Mouse (Mus musculus) CH12.LX (cell line): Measurements from ENCODE around the gene Mdm1.
"Not testable (repeated sequence)": the region's sequence is repeated elsewhere in the genome, so short reads cannot be mapped to it uniquely, and the experiment has no call there.

ENCODE experiments used
- CTCF ChIP-seq, 2 experiments: IDR thresholded peaks in 1 of 2; conservative IDR thresholded peaks in 1 of 2; 2 replicates each; pipeline ENCODE4 v1.5.1; 2011 to 2012; ENCODE audit warnings: low read depth in 2 of 2, low read length in 2 of 2, improper control_type of control experiment in 1 of 2, inconsistent platforms in 1 of 2, mild to moderate bottlenecking in 1 of 2, moderate library complexity in 1 of 2
- E2F4 ChIP-seq: IDR thresholded peaks from 2 replicates; pipeline ENCODE4 v1.6.1; 2011; ENCODE audit warnings: low read depth, low read length, improper control_type of control experiment; ENCODE audit not compliant: insufficient replicate concordance
- ELF1 ChIP-seq: IDR thresholded peaks from 2 replicates; pipeline ENCODE4 v1.6.1; 2014; ENCODE audit warnings: low read depth, mild to moderate bottlenecking, inconsistent platforms, low read length, improper control_type of control experiment
- EP300 ChIP-seq: IDR thresholded peaks from 2 replicates; pipeline ENCODE4 v1.6.1; 2011; ENCODE audit warnings: low read length, improper control_type of control experiment
- GABPA ChIP-seq: IDR thresholded peaks from 2 replicates; pipeline ENCODE4 v1.6.1; 2012; ENCODE audit warnings: low read depth, low read length, improper control_type of control experiment, inconsistent platforms; ENCODE audit not compliant: insufficient replicate concordance
- JUND ChIP-seq: conservative IDR thresholded peaks from 2 replicates; pipeline ENCODE4 v1.6.1; 2011; ENCODE audit warnings: low read depth, low read length, improper control_type of control experiment
- MAX ChIP-seq: IDR thresholded peaks from 2 replicates; pipeline ENCODE4 v1.6.1; 2011; ENCODE audit warnings: low read length, improper control_type of control experiment
- NRF1 ChIP-seq: IDR thresholded peaks from 2 replicates; pipeline ENCODE4 v1.6.1; 2014; ENCODE audit warnings: low read depth, mild to moderate bottlenecking, inconsistent platforms, low read length, improper control_type of control experiment, moderate library complexity
- PAX5 ChIP-seq: IDR thresholded peaks from 2 replicates; pipeline ENCODE4 v1.6.1; 2012; ENCODE audit warnings: low read length, inconsistent platforms, mixed read lengths
- POLR2A ChIP-seq: IDR thresholded peaks from 2 replicates; pipeline ENCODE4 v1.6.1; 2011; ENCODE audit warnings: low read depth, mild to moderate bottlenecking, improper control_type of control experiment, low read length
- UBTF ChIP-seq: IDR thresholded peaks from 2 replicates; pipeline ENCODE4 v1.6.1; 2012; ENCODE audit warnings: low read depth, mild to moderate bottlenecking, inconsistent platforms, low read length, improper control_type of control experiment, moderate library complexity

GRCm38 (mm10) chr10:118195150-118195549 is 53.5 kb downstream of the Mdm1 start:
- not testable (repeated sequence) for TF ChIP-seq JUND; POLR2A; CTCF (conservative IDR thresholded peaks at IDR 0.05 in 1 of 2, IDR thresholded peaks at IDR 0.05 in 1 of 2; ENCODE audit: low read depth in 2 of 2, low read length in 2 of 2); GABPA; E2F4; ELF1; NRF1; PAX5; EP300; UBTF; MAX
